Mouse (Mus musculus) thymus, postnatal 25 days (tissue): Measurements from ENCODE around the gene Gpr162.

Experiments used
- DNase-seq: peaks from one replicate; pipeline ENCODE4 v3.0.0; 2022

Gpr162 gene

GRCm38 (mm10) chr6:124881821-124882220 lies 18.0 kb upstream of the Gpr162 start:
- DNase-seq = no peak

DNA sequence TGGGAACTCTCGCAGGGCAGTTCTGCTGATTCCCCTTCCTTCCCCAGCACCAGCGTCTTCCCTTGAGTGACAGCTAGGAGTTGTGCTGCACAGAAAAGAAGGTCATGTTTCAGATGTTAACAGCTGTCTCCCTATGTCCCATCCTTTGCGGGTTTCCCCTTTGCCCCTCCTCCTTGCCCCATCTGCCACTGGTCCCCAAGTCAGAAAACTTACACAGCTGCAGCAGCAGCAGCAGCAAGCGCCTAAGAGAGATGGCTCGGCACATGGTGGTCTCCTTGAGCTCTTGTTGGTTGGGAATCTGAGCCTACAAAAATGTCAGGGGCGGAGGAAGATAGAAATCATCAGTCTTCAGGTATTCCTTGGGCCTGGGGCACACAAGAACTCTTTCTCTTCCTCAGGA lies 15.6 kb upstream of the Gpr162 start:
- peak; percentile 79 for DNase-seq

- DNase-seq = no peak
These were observed 10.6 kb upstream of the Gpr162 start for GRCm38 (mm10) chr6:124874348-124874747.

- no peak for DNase-seq
These were observed 2.8 kb upstream of the Gpr162 start for GRCm38 (mm10) chr6:124866560-124866959.

DNA sequence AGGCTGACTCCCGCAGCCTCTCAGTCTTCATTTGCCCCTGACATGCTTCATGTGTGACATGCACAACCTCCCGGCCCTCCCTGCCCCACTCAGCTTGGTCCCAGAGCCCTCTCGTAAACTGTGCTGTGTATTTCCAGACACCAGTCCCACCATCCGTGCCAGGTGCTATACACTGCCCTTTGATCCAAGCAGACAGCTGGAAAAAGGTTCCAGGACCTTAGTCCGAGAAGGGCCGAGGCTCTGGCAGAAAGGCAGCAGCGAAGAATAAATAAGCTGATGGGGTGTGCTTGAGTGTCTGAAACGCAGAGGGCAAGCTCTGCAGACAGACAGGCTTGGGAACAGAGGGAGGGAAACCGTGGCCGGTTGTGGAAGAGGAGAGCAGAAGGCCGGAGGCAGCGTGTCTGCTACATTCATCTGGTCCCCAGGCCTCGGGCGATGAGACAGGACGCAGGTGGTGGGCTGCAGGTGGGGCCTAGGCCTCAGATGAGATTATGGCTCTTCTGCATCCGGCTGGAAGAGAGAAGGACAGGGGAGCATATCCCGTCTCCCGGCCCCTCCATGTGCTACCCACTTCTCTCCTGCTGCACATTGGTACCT lies 2.1 kb upstream of the Gpr162 start:
- no peak for DNase-seq

DNA sequence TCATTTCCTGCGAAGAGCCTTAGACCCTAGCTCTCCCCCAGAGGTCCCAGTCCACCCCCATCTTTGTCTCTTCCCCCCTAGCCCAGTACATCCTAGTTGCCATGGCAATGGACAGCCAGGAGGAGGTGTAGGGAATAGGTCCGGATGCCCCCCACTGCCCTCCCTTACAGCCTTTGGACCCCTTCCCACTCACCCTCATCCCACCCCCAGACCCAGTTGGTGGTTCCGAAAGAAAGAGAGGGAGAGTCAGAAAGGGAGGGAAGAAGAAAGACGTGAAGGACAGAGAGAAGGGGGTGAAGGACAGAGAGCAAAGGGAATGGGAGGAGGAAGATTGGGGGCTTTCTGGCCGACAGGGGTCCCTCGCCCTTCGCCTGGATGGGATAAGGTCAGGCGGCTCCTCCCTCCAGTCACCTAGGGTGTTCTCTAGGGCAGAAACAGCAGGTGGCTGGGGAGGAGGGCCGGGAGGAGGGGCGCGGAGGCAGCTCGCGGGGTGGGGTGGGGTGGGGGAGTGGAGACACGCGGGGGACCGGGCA lies 592 bp downstream of the Gpr162 start:
- peak; percentile 83 for DNase-seq

DNA sequence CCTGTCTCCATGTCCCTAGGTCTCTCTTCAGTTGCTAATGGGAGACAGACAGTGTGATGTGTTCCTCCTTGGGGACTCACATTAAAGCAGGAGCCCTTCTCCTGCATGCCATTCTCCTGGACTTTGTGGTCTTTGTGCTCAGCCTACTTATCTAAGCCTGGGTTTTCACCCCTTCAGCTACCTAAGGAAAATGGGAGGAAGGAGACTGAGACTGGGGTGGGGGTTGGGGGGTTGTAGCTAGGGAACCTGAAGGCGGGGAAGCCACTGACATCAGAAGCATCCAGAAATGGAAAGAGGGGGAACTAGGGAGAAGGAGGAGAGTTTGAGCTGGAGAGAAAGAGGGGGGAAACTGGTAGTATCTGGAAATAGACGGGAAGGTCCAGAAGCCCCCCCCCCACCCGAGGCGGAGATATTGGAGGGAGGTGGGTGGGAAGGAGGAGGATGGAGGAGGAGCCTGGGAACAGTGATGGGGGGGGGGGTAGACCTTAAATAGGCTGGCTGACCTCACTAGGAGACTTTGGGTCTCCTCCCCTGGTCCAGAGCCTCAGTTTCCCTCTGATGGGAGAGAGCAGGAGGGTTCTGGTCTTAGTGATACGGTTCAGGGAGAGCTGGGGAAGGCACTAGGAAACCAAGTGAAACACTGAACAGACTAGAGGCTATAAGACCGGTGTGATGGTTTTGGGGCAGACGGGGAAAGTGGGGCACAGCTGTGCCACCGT lies 1.2 kb downstream of the Gpr162 start:
- DNase-seq = peak; percentile 38

DNA sequence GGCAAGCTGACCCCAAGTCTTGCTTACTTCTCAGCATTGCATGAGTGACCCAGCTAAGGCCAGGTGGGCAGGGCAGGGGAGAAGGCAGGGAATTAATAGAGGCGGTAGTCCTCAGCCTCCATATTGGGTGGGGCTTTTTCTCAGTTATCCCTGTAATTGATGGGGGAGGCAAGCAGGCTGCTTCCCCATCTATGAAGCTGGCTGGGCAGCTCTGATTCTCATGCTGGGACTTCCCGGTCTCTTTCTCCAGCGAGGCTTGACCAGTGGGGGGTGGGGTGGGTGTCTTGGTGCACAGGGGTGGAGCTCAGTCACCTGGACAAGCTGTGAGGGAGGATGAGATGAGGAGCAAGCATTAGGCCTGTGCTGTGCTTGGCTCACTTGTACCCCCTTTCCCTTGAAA lies 2.0 kb downstream of the Gpr162 start:
- DNase-seq = no peak

DNA sequence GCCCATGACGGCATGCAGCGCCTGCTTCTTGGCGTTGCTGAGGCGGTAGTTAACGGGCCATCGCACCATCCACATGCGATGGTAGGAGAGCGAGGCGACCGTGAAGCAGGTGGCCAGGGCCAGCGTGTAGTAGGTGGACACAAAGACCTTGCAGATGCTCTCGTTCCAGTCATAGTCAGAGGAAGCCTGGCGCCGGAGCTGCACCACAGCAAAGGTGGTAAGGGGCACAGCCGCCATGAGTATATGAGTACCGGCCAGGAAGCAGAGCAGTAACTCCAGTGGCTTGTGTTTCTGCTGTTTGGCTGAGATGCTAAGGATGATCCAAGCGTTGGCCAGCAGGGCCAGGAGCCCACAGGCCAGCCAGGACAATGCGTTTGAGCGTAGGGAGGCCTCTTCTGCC lies 2.5 kb downstream of the Gpr162 start:
- DNase-seq = no peak

- no peak for DNase-seq
These were observed 3.3 kb downstream of the Gpr162 start for GRCm38 (mm10) chr6:124860511-124860910.

DNA sequence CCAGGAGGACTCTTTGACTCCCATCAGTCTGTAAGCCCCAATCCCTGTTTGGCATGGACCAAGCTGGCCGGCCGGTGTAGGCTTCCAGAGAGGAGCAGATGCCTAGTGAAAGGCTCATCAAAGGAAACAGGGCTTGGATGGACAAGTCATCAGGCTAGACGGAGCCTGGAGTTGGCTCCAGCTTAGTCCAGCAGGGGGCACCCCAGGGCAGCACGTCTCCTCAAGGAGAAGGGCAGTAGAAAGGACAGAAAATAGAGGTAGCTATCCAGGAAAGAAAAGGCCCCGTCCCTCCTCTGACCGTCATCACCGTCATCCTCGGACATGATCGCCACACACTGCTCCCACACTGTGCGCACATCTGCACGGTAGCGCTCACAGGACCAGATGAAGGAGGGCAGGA lies 4.1 kb downstream of the Gpr162 start:
- DNase-seq = peak; percentile 91

- DNase-seq = no peak
These were observed 5.0 kb downstream of the Gpr162 start for GRCm38 (mm10) chr6:124858561-124859318.

GRCm38 (mm10) chr6:124857840-124858530 lies 5.8 kb downstream of the Gpr162 start:
- DNase-seq = no peak

- peak; percentile 85 for DNase-seq
These were observed 6.6 kb downstream of the Gpr162 start, which contains the start of gene P3h3 for GRCm38 (mm10) chr6:124856916-124857839. Gene P3h3, minus strand, starts transcription at chr6:124857752.

- DNase-seq = no peak
These were observed 7.5 kb downstream of the Gpr162 start for GRCm38 (mm10) chr6:124856321-124856720.

DNA sequence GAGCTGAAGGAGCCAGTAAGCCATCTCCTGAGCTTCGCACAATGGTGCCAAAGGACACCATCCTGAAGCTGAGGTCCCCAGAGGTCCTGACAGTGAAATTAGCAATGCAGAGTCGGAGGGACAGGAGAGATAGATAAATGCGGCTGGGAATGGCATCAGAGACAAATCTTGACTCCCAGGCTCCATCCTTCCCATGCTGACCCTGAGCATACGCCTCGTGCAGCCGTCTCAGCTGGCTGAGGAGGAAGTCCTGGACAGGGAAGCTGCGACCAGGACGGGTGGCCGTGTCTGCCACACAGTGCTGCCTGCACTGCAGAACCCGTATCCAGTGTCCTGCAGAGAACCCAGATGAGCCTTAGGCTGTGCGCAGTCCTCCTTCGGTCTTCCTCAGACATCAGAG lies 9.1 kb downstream of the Gpr162 start:
- no peak for DNase-seq

- DNase-seq = no peak
These were observed 13.2 kb downstream of the Gpr162 start for GRCm38 (mm10) chr6:124850535-124850934.

- DNase-seq = peak; percentile 96
These were observed 16.5 kb downstream of the Gpr162 start for GRCm38 (mm10) chr6:124847305-124847704.

DNA sequence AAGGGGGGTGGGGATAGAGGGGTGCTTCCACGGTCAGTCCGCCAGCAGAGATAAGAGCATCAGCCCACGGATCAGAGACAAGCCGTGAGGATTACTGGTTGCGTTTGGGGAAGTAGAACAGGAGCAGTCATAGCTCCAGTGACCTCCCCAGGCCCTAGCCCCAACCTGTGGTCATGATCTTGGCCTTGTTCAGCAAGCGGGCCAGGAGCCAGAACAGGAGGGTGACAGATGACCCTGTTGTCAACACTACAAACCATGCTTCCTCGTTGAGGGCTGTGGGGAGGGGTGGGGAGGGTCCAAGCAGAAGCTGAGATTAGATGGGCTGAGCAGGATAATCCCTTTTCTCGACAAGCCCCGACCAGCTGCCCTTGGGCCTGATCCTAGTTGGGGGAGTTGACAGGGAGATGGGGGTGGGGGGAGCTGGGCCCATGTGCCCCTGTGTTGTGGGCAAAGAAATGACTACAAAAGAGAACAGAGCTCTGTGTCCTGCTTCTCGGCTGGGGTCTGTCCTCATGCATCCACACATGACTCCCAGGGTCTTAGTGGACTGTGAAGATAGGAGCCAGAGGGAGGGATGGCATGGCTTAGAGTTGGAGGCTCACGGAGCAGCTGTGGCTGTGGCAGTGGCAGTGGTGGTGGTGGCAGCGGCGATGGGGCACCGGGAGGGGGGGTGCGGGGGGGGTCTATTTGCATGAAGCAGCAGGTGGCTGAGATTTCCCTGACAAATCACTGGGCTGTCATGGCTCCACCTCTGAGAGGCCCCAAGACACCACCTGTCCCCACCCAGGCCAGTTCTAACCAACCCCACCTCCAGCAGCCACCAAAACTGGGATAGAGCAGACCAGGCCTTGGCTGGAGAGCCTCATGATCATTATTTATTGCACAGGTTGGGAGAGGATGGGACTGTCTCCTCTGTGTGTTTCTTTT lies 23.3 kb downstream of the Gpr162 start, which contains the start of gene Gnb3:
Gene Gnb3 (minus strand): TSS at position 35 of the 927 bp plus-strand sequence.
- no peak for DNase-seq

DNA sequence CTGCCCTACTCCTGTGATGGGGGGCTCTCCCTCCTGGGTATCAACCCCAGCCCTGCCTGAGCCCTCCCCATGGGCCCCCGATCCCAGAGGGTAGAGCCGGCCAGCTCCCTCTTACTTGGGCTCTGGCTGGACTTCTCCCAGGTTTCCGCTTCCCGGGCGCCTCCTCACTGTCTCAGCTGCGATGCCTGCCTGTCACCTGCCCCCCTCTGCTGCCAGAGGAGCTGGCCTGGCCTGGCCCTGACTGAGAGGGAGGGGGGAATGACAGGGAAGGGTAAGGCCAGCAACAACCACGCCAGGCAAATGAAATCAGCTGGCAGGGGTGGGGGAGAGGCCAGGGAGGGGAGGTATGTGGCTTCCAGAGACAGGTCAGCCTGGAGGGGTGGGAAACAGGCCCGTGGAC lies 24.0 kb downstream of the Gpr162 start:
- DNase-seq = no peak

- DNase-seq = no peak
These were observed 27.4 kb downstream of the Gpr162 start for GRCm38 (mm10) chr6:124836411-124836810.
